Mouse (Mus musculus) hindbrain, postnatal 0 days (tissue): ENCODE measurements around the gene AA986860. TPM values are rescaled to one million over a fixed set of nuclear protein-coding genes. Genes with fewer than 3 reads are reported as not detected.

Experiments
- ATAC-seq: fragments of 200-750 bp; cut with Nextera tagmentation; 2 replicates; pipeline ENCODE4 v1.8.0; 2017; ENCODE audit warnings: mild to moderate bottlenecking, moderate TSS enrichment, moderate library complexity
- DNase-seq: peaks from one replicate; pipeline ENCODE4 v3.0.0-alpha.2; 2015; ENCODE audit warnings: low spot score
- H3K27ac ChIP-seq: fragments of 300-500 bp; sonication (generic); 2 replicates; pipeline ENCODE4 v1.5.1; 2014; ENCODE audit warnings: mild to moderate bottlenecking
- H3K27me3 ChIP-seq: fragments of 300-500 bp; sonication (generic); 2 replicates; pipeline ENCODE4 v1.6.1; 2014; ENCODE audit warnings: low read length, mixed read lengths; ENCODE audit not compliant: insufficient read depth
- H3K36me3 ChIP-seq: fragments of 300-500 bp; sonication (generic); 2 replicates; pipeline ENCODE4 v1.6.1; 2014; ENCODE audit warnings: low read length, mixed read lengths; ENCODE audit not compliant: insufficient read depth
- H3K4me1 ChIP-seq: fragments of 300-500 bp; sonication (generic); 2 replicates; pipeline ENCODE4 v1.6.1; 2014; ENCODE audit warnings: antibody characterized with exemption, low read length, mixed read lengths; ENCODE audit not compliant: insufficient read depth
- H3K4me2 ChIP-seq: fragments of 300-500 bp; sonication (generic); 2 replicates; pipeline ENCODE4 v1.6.1; 2014; ENCODE audit warnings: low read depth, mild to moderate bottlenecking, low read length, moderate library complexity, mixed read lengths
- H3K4me3 ChIP-seq: fragments of 300-500 bp; sonication (generic); 2 replicates; pipeline ENCODE4 v1.5.1; 2014; ENCODE audit warnings: low read length
- H3K9ac ChIP-seq: fragments of 300-500 bp; sonication (generic); replicated peaks from 2 replicates; pipeline ENCODE4 v1.6.1; 2014; ENCODE audit warnings: mild to moderate bottlenecking, low read length, moderate library complexity, mixed read lengths
- H3K9me3 ChIP-seq: fragments of 300-500 bp; sonication (generic); 2 replicates; pipeline ENCODE4 v1.6.1; 2016; ENCODE audit warnings: low read length, mixed read lengths
- CTCF ChIP-seq: IDR thresholded peaks from 2 replicates; pipeline ENCODE4 v1.5.1; 2016; ENCODE audit warnings: antibody characterized with exemption, control low read depth, low read depth
- WGBS: fragments of 180-500 bp; shearing (Covaris S2); extraction: QIAGEN DNeasy Blood & Tissue Kit; methylation state at CpG from one replicate; pipeline ENCODE4 v1.1.7; 2014; 5-methylcytosine and 5-hydroxymethylcytosine counted together
- polyA plus RNA-seq: library from polyadenylated mRNA; unstranded; fragments of >200 nt; fragmentation: Nextera tagmentation; extraction: Ambion mirVana; gene quantifications from 2 replicates; pipeline ENCODE4 v1.2.1, GENCODE M21; 2015
- total RNA-seq: library from RNA; depleted of rRNA; stranded (reverse); fragments of >200 nt; gene quantifications from 2 replicates; pipeline ENCODE4 v1.2.3, GENCODE M21; 2014

Gene AA986860
- total and polyA plus RNA-seq, 2 experiments from 2014 or later = 0.58 to 1.3 TPM

- no peak for TF ChIP-seq CTCF
- no peaks in the 10 kb centered on the region for H3K9me3 ChIP-seq
- H3K27ac ChIP-seq = no peak overlapping the region
- DNase-seq (peak; percentile 41), ATAC-seq (peak; percentile 65)
- 0 out of 2 replicates have a peak overlapping the region, but pooled peaks have one; percentile 23 for H3K4me2 ChIP-seq
- H3K36me3 ChIP-seq = no peaks in the 10 kb centered on the region
- no peak overlapping the region for H3K4me3 ChIP-seq
- H3K4me1 ChIP-seq = peaks cover 11% of the 10 kb centered on the region
- no peaks in the 10 kb centered on the region for H3K27me3 ChIP-seq
- WGBS = 41% methylated on average over 15 of the region's 15 CpGs
- no peak overlapping the region for H3K9ac ChIP-seq
These were observed 9.3 kb downstream of the AA986860 start for GRCm38 (mm10) chr1:130740781-130741720.

GRCm38 (mm10) chr1:130742201-130742600 lies 10.4 kb downstream of the AA986860 start:
- Histone ChIP-seq H3K4me3 (no peak overlapping the region), H3K27ac (no peak overlapping the region), H3K9me3 (no peaks in the 10 kb centered on the region), H3K4me2 (no peak overlapping the region), H3K27me3 (no peaks in the 10 kb centered on the region), H3K9ac (no peak overlapping the region), H3K36me3 (no peaks in the 10 kb centered on the region), H3K4me1 (peaks cover 11% of the 10 kb centered on the region)
- no peak for ATAC-seq
- no peak for TF ChIP-seq CTCF
- DNase-seq = no peak
- WGBS = 92% methylated on average over 7 of the region's 7 CpGs

- H3K4me1 ChIP-seq = peaks cover 11% of the 10 kb centered on the region
- no peaks in the 10 kb centered on the region for H3K9me3 ChIP-seq
- H3K27ac ChIP-seq = no peak overlapping the region
- 93% methylated on average over 1 of the region's 1 CpGs for WGBS
- no peak overlapping the region for H3K4me2 ChIP-seq
- ATAC-seq = no peak
- no peak overlapping the region for H3K9ac ChIP-seq
- no peak for DNase-seq
- no peak overlapping the region for H3K4me3 ChIP-seq
- no peaks in the 10 kb centered on the region for H3K27me3 ChIP-seq
- H3K36me3 ChIP-seq = no peaks in the 10 kb centered on the region
- TF ChIP-seq CTCF = no peak
These were observed 12.0 kb downstream of the AA986860 start for GRCm38 (mm10) chr1:130743775-130744174.

DNA sequence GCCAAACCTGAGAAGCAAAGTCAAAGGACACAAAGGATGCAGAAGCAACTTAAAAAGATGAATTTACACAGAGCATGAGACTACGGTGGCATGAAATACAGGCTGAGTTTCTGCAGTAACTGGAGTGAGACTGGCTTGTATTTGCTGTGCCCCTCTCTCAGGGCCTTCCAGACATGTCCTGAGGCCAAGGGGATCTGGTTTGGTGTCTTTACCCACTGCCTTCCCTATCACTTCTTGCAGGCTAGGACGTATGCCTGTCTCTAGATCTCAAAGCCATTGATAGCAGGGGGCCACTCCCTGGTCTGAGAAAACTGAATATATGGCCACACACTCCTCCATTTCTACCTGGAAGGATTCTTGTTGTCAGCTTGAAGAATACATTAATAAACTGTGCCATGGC lies 12.4 kb downstream of the AA986860 start:
- peaks cover 11% of the 10 kb centered on the region for H3K4me1 ChIP-seq
- H3K9me3 ChIP-seq = no peaks in the 10 kb centered on the region
- no peak for ATAC-seq
- DNase-seq = no peak
- TF ChIP-seq CTCF = no peak
- no peaks in the 10 kb centered on the region for H3K27me3 ChIP-seq
- no peak overlapping the region for H3K27ac ChIP-seq
- WGBS = 70% methylated on average over 2 of the region's 2 CpGs
- H3K4me3 ChIP-seq = no peak overlapping the region
- no peak overlapping the region for H3K4me2 ChIP-seq
- H3K9ac ChIP-seq = no peak overlapping the region
- H3K36me3 ChIP-seq = no peaks in the 10 kb centered on the region

DNA sequence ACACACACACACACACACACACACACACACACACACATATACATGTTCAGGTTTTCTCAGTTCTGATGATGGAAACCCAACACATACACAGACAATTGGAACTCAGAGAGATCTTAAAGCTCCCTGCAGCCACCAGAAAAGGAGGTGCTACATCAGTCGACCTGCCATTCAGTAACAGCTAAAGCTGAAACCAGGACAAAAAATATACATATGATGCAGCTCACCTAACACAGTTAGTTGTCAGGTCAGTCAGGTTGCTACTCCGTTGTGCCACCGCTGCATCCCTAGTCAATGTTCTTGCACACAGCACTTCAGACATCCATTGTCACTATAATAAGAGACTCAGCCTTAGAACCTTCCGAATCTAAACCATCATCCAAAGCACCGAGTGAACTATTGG lies 13.2 kb downstream of the AA986860 start:
- TF ChIP-seq CTCF = no peak
- DNase-seq (no peak), ATAC-seq (no peak)
- Histone ChIP-seq H3K4me2 (no peak overlapping the region), H3K27me3 (no peaks in the 10 kb centered on the region), H3K27ac (no peak overlapping the region), H3K36me3 (no peaks in the 10 kb centered on the region), H3K4me1 (peaks cover 11% of the 10 kb centered on the region), H3K9me3 (no peaks in the 10 kb centered on the region), H3K4me3 (no peak overlapping the region), H3K9ac (no peak overlapping the region)
- 90% methylated on average over 5 of the region's 5 CpGs for WGBS

- no peak overlapping the region for H3K4me2 ChIP-seq
- ATAC-seq (no peak), DNase-seq (no peak)
- H3K9ac ChIP-seq = no peak overlapping the region
- no peaks in the 10 kb centered on the region for H3K36me3 ChIP-seq
- H3K27me3 ChIP-seq = no peaks in the 10 kb centered on the region
- no peak overlapping the region for H3K27ac ChIP-seq
- no peak overlapping the region for H3K4me3 ChIP-seq
- WGBS = 98% methylated on average over 3 of the region's 3 CpGs
- H3K9me3 ChIP-seq = no peaks in the 10 kb centered on the region
- H3K4me1 ChIP-seq = peaks cover 6% of the 10 kb centered on the region
- no peak for TF ChIP-seq CTCF
These were observed 13.8 kb downstream of the AA986860 start for GRCm38 (mm10) chr1:130745591-130745990.

- no peak overlapping the region for H3K27ac ChIP-seq
- H3K9me3 ChIP-seq = no peaks in the 10 kb centered on the region
- H3K27me3 ChIP-seq = no peaks in the 10 kb centered on the region
- no peaks in the 10 kb centered on the region for H3K36me3 ChIP-seq
- no peaks in the 10 kb centered on the region for H3K4me1 ChIP-seq
- no peak for DNase-seq
- 88% methylated on average over 3 of the region's 3 CpGs for WGBS
- no peak for ATAC-seq
- H3K9ac ChIP-seq = no peak overlapping the region
- no peak overlapping the region for H3K4me3 ChIP-seq
- TF ChIP-seq CTCF = no peak
- H3K4me2 ChIP-seq = no peak overlapping the region
These were observed 15.0 kb downstream of the AA986860 start for GRCm38 (mm10) chr1:130746819-130747218.
